Mouse (Mus musculus): ENCODE results near the gene Kat6b.
"Not testable (repeated sequence)": the region's sequence is repeated elsewhere in the genome, so short reads cannot be mapped to it uniquely, and the experiment has no call there.

Gene Kat6b

DNA sequence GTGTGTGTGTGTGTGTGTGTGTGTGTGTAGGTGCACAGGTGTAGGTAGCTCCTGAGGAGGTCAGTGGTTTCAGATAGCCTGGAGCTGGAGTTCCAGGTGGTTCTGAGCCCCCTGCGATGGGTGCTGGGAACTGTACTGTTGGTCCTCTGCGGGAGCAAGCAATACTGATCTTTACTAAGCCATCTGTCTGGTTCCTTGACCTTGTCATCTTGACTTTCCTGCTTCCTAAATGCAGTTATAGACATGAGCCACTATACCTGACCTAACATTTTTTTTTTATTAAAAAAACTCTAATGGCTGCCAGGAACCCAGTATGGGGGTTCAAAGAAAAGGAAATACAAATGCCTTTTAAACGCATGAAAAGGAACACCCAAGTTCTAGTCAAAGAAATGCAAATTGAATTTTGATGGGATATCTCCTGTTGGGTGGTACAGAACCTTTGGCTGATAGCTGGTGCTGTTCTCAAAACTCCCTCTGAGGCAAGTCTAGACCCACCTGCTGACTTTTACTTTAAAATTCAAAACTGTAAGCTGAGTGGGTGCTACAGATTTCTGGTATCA, 4.8 kb downstream of the Kat6b start:
- no peak for DNase-seq

DNA sequence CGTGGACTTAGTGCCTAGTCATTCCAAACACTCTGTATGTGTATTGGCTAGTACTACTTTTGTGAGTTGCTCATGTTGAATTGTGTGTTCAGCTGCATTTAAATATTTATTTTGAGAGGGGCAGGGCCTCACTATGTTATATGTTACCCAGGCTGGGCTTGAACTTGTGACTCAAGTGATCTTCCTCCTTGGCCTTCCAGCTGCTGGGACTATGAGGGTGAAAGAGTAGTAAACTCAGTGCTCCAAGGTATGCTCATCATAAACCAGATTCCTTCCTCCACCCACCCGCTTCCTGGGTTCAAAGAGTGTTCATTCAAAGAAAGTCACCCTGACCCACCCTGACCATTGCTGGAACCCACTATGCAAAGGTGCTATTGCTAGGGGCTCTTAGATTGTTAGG, 5.9 kb downstream of the Kat6b start:
- not testable (repeated sequence) for DNase-seq

DNA sequence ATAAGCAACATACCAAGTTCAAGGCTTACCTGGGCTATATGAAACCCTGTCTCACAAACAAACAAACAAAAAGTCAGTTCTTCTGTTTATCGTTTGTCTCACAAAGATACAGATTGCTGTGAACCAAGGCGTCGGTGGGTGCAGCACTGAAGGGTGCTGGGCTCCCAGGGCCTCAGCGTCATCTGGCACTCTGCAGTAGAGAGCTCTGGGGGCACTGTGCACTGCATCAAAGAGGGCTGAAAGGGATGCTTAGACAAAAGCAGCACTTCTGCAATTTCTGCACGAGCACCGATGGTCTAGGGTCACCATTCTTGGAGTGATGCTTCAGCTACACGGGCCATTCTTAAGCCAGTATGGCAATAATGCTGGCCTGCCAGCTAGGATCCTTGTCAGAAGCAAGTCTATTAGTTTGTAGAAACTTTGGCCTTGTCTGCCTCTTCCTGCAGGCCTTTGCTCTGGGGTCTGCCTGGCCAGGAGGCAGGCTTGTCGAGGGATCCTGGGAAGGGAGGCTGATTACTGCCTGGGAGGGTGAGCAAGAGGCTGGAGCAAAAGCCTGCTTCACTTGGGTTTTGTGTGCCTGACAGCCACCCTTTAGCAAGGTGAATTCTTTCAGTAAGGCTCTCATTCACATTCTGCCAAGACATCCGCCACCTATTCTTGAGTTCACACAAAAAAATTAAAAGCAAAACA, 7.3 kb downstream of the Kat6b start:
- DNase-seq = not testable (repeated sequence)

DNA sequence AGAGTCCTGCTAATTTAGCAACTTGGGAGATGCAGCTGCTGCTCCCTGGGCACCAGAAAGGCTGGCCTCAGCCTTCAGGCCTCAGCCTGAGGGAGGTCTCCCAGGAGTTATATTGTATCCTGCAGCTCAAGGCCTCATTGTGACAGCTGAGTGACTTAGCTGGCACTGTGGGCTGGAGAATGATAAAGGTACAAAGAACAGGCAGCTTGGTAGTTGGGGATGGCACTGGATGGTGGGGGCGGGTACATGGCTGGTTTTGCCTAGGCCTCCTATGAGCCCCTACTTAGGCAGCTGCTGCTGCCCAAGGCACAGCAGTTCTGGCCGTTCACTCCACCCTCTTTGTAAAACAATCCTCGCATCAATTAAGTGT, 7.9 kb downstream of the Kat6b start:
- no peak for DNase-seq

DNA sequence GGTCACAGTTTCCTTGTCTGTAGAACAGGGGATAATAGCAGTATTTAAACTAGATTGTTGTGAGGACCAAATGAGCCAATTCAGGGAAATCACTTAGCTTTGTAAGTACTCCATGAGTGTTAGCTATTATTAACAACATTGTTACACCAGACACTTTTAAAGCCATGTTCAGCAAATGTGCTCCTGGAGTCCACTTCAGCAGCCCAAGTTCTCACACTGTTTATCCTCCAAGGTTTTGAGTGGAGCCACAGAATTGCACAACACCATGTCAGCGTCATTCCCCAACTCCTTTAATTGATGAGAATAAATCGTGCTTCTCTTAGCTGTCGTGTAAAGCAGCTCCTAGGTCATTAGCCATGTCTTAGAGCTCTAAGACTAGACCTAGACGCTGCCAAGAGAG, 8.9 kb downstream of the Kat6b start:
- peak; percentile 48 for DNase-seq

DNA sequence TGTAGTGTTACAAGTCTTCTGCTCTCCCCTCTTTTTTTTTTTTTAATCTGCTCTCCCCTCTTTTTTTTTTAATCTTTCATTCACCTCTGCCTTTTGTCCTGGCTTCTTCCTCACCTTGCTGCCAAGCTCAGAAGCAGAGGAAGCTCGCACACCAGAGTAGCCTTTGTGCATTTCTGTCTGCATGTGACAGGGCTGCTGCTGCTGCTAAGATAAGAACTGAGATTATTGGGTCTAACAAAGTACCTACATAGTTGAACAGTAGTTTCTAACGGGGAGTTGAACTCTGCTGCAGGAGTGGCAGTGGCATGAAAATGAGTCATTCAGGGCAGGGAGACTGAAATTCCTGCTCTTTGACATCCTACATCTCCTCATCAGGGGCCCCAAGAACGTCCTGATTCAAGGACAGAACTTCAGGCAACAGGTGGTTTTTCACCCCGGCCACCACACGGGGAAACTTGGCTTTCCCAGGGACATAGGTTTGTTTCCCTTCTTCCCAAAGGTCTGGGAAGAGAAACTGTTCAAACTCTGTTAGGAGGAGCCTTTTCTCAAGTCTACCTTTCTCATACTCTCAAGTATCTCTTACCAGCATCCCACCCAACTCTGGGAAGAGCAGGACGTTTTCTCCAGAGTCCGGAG, 17.2 kb downstream of the Kat6b start:
- no peak for DNase-seq

DNA sequence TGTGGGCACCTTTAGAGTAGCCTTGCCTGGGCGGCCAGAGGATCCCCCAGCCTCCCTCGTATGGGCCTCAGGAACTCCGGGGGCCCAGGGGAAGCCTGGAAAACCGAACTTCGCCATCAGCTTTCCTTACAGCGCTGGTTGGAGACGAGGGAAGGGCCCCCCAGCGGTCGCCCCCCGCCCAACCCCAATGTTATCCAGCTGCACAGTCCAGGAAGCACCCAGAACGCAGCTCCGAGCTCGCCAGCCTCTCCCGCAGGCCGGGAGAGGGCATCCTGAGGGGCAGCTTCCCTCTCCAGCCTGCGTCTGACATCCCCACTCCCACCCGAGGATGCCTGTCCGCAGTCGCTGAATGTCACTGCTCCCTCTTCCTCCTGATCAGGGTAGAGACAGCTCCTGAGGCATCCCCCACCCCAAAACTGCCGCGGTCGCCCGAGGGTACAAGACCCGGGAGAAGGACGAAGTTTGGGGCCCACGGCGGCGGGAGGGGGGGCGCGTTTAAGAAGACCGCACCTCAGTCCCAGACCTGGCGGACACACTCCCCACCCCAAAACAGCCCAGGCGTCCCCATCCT, 17.9 kb downstream of the Kat6b start:
- DNase-seq = peak; percentile 64

DNA sequence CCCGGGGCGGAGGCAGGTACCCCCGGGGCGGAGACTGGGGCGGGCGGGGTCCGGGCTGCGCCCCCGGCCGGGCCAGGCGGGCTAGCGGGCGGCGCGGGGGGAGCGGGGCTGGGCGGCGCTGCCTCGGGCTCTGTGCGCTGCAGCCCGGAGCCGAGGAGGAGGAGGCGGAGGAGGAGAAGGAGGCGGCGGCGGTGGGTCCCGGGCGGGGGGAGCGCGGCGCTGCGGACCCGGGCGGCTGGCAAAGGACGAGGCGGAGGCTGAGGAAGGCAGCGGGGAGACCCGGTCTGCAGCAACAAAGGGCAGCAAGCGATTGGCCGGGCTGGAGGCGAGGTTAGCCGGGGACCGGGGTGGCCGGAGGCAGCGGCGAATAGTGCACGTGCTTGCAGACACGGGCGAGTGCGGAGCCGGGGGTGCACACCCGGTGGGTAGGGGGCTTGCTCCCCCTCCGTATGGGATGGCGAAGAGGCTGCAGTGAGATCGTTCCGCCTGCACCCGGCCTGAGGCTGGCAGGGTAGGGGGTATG, 18.5 kb downstream of the Kat6b start:
- peak; percentile 79 for DNase-seq

DNA sequence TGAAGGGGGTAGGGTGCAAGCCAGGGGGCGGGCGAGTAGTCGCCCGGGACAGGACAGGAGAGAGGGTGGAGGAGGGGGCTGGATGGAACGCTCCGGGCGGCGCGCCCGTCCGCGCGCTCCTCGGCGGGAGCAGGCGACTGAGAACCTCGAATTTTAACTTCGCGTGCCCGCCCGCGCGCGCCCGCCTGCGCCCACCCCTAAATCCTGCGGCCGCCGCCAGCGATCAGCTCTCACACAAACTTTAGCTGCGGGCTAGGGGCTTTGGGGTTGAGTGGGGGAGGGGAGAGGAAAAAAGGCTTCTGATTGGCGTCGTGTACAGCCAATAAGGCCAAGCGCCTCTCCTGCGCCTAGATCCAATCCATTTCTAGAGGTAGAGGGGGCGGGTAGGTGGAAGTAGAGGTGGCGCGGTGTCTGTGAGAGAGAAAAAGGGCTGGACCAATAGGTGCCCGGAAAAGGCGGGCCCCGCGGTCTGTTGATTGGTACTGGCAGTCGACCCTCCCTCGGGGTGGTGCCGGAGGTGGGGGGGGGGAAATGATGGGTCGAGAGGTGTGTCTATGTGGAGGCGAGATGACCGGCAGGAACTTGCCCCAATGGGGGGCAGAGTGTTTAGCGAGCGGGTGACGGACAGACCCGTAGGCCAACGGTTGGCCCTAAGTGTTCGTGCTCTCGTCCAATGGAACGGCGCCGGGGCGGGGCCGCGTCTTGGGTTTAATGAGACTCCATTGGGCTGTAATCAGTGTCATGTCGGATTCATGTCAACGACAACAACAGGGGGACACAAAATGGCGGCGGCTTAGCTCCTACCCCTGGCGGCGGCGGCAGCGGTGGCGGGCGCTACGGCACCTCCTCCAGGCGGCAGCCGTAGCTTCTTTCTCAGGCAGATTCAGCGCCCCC, 19.2 kb downstream of the Kat6b start:
- peak; percentile 100 for DNase-seq

DNA sequence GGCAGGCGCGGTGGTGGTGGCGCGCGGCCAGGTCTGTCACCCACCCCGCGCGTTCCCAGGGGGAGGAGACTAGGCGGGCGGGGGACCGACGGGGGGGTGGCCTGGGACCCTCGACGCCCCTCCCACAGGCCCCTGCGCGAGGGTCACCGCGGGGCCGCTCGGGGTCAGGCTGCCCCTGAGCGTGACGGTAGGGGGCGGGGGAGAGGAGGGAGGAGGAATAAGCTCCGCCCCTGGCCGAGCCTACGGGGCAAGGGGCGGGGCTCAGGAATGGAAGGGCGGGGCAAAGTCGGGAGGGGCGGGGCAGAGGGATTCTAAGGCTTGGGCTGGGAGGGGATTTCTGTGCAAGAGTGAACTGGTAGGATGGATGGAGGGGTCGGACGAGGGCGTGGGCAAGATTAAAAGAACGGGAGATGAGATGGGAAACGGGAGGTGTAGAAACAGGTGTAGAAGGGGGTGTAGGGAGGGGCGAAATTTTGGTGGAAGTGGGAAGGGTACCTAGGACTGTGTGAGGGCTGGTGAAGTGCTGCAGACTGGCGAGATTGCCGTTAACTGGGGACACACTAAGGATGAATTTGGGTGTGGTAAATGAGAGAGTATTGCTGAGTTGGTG, 19.9 kb downstream of the Kat6b start:
- peak; percentile 90 for DNase-seq

DNA sequence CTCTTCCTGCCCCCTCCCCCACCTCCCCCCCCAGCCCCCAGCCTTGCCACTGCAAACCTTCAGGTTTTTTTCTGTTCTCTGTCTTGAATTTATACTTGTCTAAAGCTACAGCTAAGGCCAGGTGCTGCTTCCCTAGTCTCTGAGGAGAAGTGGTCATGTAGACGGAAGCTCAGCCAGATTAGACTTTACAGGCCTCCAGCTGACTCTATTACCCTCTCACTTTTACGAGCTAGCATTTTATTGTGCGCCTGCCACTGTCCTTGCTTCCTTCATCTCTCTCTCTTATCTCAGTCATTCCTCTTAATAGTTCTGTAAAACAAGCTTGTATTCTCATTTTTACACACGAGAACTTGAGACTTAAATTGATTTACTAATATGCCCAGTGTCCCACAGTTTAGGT, 23.8 kb downstream of the Kat6b start:
- no peak for DNase-seq

DNA sequence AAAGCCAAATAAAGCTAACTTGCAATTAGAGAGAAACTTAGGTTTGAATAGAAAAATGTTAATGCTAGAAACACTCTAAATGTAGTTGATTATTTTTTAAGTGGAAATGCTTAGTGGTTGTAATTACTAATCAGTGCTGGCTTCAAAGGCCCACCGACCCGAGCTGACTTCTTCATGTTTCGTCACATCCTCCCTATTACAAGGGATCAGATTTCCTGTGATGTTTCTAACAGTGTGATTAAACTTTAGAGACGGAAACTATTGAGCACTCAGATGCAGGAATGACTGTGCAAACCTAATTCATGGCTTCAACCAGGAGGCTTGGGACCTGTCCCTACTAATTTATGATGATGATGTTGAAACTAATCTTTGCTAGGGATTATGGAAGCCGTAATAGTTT, 25.8 kb downstream of the Kat6b start:
- DNase-seq = no peak

DNA sequence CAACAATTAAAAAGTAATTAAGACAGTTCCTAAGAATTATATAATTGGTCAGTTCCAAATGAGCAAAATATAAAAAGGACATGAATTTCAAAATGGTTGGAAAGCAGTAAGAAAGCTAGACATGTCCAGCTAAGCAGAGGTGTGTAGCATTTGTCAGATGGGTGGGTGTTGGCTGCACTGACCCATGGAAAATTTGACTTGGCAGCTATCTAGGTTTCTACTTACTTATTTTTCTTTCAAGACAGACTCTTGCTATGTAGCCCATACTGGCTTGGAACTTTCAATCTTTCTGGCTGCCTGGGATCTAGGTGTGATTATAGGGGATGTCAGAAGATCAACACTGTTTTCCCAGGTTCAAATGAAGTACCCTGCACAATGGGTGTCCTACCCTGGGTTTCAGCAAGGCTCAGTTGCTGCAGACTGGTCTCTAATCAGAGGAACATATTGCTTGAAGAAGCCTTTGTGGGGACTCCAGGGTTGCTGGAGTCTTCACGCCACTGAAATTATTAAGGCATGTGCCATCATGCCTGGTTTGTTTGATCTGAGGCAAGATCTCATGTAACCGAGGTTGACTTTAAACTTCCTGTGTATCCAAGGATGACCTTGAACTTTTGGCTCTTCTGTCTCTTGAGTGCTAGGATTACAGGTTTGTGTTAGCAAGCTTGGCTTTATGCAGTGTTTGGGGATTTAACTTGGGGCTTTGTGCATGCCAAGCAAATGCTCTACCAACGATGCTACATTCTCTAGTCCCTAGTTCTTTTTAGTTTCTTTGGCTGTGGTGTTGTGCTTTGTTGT, 28.1 kb downstream of the Kat6b start:
- no peak for DNase-seq

DNA sequence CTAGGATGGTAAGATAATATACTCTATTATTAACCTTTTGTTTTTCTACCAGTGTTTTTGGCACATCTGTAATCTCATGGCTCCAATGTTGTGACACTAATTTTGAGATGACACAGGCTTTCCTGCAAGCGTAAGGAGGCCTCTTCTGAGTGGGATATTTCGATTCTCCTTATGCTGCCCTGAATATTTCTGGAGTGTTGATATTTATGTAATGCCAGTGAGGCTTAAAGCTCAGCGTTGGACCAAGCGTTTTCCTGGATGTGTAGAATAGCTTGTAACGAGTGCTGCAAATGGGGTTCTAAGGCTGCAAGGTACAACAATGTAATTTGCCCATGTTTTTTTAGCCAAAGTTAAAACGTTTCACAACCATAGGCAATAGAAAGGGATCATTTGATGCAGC, 30.2 kb downstream of the Kat6b start:
- no peak for DNase-seq

DNA sequence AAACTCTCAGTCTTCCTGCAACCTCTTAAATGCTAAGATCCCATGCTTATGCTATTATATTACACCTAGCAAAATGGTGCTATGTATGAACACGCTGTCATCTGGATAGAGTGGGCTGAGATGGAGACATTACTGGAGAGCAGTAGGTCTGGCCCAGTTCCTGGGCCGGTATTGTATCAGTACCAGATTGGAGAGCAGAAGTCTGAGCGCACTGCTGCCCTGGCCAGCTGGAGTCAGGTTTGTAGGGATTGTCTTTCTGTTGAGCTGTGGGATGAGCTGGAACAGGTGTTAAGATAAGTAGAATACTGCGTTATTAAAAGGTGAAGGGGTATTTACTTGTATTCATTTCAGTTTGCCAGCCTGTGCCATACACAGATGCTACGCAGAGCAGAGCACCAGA, 34.3 kb downstream of the Kat6b start:
- DNase-seq = no peak

DNA sequence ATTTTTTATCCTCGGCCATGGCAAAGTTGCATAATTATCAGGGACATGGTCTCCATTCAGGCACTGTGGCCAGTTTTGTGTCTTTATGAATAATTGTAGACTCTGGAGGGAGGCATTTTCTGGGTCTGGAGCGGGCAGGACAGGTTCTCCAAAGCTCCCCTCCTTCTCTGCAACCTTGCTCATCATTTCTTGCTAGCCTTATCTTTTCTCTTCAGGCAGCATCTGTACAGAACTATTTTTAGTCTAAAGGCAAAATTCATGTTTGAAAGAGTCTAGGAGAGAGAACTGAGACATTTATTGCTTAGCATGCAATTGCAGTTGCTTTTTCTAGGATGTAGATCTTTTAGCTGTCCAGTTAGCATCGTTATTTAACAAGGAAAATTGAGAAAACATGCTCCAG, 38.1 kb downstream of the Kat6b start:
- no peak for DNase-seq

DNA sequence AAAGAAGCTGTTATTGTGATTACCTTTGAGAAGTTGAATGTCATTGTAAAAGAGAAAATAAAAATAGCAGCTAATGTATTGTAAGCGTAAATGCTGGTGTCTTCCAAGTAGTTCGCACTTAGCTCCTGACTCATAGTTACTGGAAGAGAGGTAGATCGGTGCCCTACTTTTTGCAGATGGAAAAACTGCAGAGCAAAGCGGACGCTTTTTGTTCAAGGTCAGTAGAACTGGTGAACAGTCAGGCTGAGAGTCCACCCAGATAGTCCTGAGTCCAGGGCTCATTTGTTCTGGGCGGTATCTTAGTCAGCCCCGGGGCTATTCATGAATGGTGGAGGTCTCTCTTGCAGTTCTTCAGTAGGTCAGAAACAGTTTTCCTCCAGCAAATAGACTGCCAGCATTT, 39.3 kb downstream of the Kat6b start:
- DNase-seq = no peak

DNA sequence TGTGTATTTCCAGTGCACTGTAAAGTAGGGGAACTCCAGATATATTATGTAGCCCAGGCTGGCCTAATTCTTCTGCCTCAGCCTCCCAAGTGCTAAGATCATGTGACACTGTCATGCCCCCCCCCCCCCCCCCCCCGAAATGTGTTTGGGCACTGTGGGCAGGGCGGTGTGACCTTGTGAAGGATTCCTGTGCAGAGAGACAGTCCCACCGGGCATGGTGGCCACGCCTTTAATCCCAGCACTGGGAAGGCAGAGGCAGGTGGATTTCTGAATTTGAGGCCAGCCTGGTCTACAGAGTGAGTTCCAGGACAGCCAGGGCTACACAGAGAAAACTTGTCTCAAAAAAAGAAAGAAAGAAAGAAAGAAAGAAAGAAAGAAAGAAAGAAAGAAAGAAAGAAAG, 40.3 kb downstream of the Kat6b start:
- not testable (repeated sequence) for DNase-seq

DNA sequence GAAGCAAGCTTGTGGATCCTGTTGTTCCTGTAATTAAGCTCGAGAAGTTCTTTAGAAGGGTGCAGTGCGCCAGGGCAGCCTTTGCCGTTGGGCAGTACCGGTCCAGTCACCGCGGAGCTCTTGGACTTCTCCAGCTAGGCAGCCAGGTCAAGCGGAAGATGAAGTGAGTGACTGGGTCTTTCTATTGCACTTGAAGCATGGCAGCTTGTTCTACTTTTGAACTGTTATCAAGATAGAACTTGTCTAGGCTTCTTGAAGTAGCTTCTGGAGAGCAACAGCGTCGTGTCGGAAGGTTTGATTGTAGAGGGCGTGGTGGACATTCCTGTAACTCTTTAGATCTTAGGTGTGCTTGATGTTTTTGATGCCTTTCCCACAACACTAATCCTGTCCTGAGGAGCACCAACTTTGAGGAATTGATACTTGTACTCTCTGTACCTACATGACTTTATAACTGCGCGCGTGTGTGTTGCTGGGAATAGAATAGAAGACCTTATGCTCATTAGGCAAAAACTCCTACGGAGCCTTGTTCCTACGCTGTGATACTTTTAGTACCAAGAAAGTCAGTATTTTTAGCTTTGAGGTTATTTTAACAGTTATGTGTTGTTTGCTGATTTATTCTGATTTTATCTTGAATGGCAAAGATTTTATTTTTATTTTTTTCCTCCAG, 41.2 kb downstream of the Kat6b start:
- DNase-seq = peak; percentile 21

DNA sequence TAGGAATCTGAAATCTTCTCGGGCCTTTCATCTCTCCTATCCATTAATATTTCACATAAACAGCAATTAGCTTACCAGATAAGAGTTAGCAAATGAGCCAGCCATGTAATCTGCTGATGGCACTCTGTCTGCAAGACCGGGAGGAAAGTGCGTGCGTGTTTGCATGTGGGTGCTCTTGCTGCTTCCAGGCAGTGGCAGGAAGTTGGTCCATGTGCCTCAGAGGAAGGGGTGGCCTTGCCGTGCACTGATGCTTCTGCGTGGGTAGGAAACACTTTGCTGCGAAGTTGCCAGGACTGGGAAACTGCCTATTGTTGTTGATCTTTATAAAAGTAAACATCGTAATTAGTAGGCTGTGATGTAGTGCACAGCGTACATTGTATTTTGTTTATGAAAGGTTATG, 42.0 kb downstream of the Kat6b start:
- peak; percentile 55 for DNase-seq

DNA sequence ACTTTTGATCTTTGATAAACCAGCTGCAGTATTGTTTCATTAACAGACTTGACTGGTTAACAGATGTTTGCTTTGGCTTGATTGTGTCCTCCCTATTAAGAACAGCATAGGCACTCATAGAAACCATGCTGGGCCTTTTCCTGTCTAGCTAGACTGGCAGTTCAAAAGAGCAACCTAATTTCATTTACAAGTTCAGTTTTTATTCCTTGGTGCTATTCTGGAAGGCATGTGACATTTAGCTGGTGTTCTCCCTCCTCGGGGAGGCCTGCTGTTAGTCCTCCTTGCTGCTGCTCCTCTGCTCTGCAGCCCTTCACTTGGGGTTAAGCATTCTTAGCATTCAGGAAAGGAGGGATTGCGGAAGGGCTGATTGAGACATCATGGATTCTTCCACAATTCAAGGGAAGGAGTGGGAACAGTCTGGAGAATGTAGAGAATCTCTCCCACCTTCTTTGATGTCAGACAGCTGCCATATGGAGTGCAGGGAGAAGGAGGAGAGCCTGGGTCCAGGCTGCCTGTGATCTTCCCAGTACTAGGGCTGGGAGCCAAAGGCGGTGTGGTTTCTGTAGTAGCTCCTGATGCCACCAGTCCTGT, 42.7 kb downstream of the Kat6b start:
- DNase-seq = peak; percentile 64
